Mouse (Mus musculus) neural tube, embryonic 15.5 days (tissue): ENCODE results near the gene Mettl23. TPM values are rescaled to one million over a fixed set of nuclear protein-coding genes. Genes with fewer than 3 reads are reported as not detected.
"Not testable (repeated sequence)": the region's sequence is repeated elsewhere in the genome, so short reads cannot be mapped to it uniquely, and the experiment has no call there.

Experiments
- ATAC-seq: fragments of 200-750 bp; cut with Nextera tagmentation; 2 replicates; pipeline ENCODE4 v1.8.0; 2017; ENCODE audit warnings: mild to moderate bottlenecking, moderate TSS enrichment, moderate library complexity; ENCODE audit not compliant: low FRiP score
- H3K27ac ChIP-seq: fragments of 300-500 bp; sonication (generic); replicated peaks from 2 replicates; pipeline ENCODE4 v1.5.1; 2015; ENCODE audit warnings: mild to moderate bottlenecking, inconsistent platforms
- H3K27me3 ChIP-seq: fragments of 300-500 bp; sonication (generic); replicated peaks from 2 replicates; pipeline ENCODE4 v1.6.1; 2015; ENCODE audit warnings: inconsistent platforms
- H3K36me3 ChIP-seq: fragments of 300-500 bp; sonication (generic); 2 replicates; pipeline ENCODE4 v1.6.1; 2015; ENCODE audit warnings: inconsistent platforms
- H3K4me1 ChIP-seq: fragments of 300-500 bp; sonication (generic); 2 replicates; pipeline ENCODE4 v1.6.1; 2015; ENCODE audit warnings: inconsistent platforms
- H3K4me2 ChIP-seq: fragments of 300-500 bp; sonication (generic); 2 replicates; pipeline ENCODE4 v1.6.1; 2015; ENCODE audit warnings: inconsistent platforms, mild to moderate bottlenecking, moderate library complexity
- H3K4me3 ChIP-seq: fragments of 300-500 bp; sonication (generic); replicated peaks from 2 replicates; pipeline ENCODE4 v1.5.1; 2015; ENCODE audit warnings: mild to moderate bottlenecking, inconsistent platforms
- H3K9ac ChIP-seq: fragments of 300-500 bp; sonication (generic); replicated peaks from 2 replicates; pipeline ENCODE4 v1.6.1; 2015; ENCODE audit warnings: mild to moderate bottlenecking, inconsistent platforms
- H3K9me3 ChIP-seq: fragments of 300-500 bp; sonication (generic); replicated peaks from 2 replicates; pipeline ENCODE4 v1.6.1; 2016; ENCODE audit warnings: inconsistent platforms
- WGBS: fragments of 180-500 bp; shearing (Covaris S2); methylation state at CpG from one replicate; pipeline ENCODE4 v1.1.7; 2015; ENCODE audit warnings: mixed read lengths; 5-methylcytosine and 5-hydroxymethylcytosine counted together
- polyA plus RNA-seq: library from polyadenylated mRNA; unstranded; fragments of >200 nt; fragmentation: Nextera tagmentation; extraction: Ambion mirVana; gene quantifications from 2 replicates; pipeline ENCODE4 v1.2.1, GENCODE M21; 2015

Mettl23 gene
- polyA plus RNA-seq, 1 experiment from 2014 or later: 64.7 TPM

- Histone ChIP-seq H3K9me3 (no peaks in the 10 kb centered on the region), H3K4me2 (no peak overlapping the region), H3K27me3 (no peaks in the 10 kb centered on the region), H3K4me3 (no peak overlapping the region), H3K36me3 (no peaks in the 10 kb centered on the region), H3K9ac (peak overlapping the region; percentile 23; the same call in 1 of the 2 replicates), H3K27ac (0 out of 2 replicates have a peak overlapping the region, but pooled peaks have one; percentile 23), H3K4me1 (peaks cover 58% of the 10 kb centered on the region)
- WGBS: 53% methylated on average over 13 of the region's 13 CpGs
- ATAC-seq: no peak
Observed at GRCm38 (mm10) chr11:116821057-116821940, 21.8 kb upstream of the Mettl23 start.

DNA sequence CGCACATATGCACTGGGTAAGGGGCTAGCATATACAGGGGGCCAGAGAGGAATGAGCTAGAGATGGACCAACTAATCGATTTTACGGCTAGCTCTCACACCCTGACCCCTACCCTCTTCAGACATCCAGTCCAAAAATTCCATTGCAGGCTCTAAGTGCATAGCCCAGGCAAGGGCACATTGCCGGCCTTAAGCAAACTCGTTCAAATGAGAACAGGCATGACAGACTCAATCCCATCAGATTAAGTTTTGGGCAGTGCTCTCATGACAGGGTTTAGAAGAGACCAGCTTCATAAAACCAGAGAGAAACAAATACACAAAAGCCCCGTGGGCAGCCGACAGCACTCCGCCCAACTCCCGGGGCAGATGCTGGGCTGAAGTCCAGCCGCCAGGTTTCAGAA lies 20.9 kb upstream of the Mettl23 start:
- 71% methylated on average over 10 of the region's 10 CpGs for WGBS
- Histone ChIP-seq H3K27ac (no peak overlapping the region), H3K4me2 (no peak overlapping the region), H3K4me1 (peaks cover 64% of the 10 kb centered on the region), H3K9me3 (no peaks in the 10 kb centered on the region), H3K27me3 (no peaks in the 10 kb centered on the region), H3K4me3 (no peak overlapping the region), H3K9ac (no peak overlapping the region), H3K36me3 (no peaks in the 10 kb centered on the region)
- no peak for ATAC-seq

DNA sequence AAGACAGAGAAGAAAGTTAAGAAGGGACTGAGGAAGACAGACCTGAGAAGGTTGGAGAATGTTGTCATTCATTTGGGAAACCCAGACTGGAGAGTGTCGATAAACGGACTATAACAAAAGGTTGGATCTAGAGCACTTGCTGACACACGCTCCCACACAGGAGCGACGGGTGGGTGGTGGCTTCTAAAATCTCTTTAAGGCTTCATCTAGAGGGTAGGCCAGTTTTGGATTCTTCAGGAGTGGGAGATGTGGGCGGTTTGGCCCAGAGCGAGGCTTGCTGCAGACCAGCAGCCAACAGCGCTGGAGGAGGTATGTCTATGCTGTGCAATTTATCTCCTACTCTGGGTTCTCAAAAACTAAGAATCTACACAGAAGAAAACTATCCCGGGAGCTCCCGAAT lies 20.5 kb upstream of the Mettl23 start:
- H3K27ac ChIP-seq: no peak overlapping the region
- WGBS: 91% methylated on average over 10 of the region's 10 CpGs
- H3K9me3 ChIP-seq: no peaks in the 10 kb centered on the region
- peaks cover 68% of the 10 kb centered on the region for H3K4me1 ChIP-seq
- H3K4me3 ChIP-seq: no peak overlapping the region
- no peak overlapping the region for H3K4me2 ChIP-seq
- no peaks in the 10 kb centered on the region for H3K36me3 ChIP-seq
- no peaks in the 10 kb centered on the region for H3K27me3 ChIP-seq
- no peak for ATAC-seq
- no peak overlapping the region for H3K9ac ChIP-seq

DNA sequence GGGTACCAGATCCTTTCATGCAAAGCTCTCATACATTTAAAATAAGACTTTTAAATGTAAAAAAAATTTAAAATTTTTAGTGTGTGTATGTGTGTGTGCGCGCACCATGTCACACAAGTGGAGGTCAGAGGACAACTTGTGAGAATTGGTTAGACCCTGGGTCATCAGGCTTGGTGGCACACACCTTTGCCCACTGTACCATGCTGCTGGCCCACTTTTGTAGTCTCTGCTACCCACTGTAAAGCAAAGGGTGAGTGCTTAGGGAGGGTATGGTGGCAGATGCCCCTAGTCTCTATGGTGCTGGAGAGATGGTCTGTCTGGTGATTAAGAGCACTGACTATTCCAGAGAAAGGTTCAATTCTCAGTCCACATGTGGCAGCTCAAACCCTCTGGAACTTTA lies 19.8 kb upstream of the Mettl23 start:
- H3K4me1 ChIP-seq: peaks cover 70% of the 10 kb centered on the region

GRCm38 (mm10) chr11:116823885-116824284 lies 19.2 kb upstream of the Mettl23 start:
- H3K4me1 ChIP-seq: peaks cover 67% of the 10 kb centered on the region
- H3K36me3 ChIP-seq, H3K27ac ChIP-seq, H3K27me3 ChIP-seq, H3K4me2 ChIP-seq, H3K9me3 ChIP-seq, ATAC-seq, H3K9ac ChIP-seq, H3K4me3 ChIP-seq: not testable (repeated sequence)
- WGBS: 97% methylated on average over 10 of the region's 10 CpGs

More for the DNA sequence above, 19.8 kb upstream of the Mettl23 start:
- no peak overlapping the region for H3K4me2 ChIP-seq
- H3K27me3 ChIP-seq: no peaks in the 10 kb centered on the region
- H3K9ac ChIP-seq: no peak overlapping the region
- no peaks in the 10 kb centered on the region for H3K36me3 ChIP-seq
- no peaks in the 10 kb centered on the region for H3K9me3 ChIP-seq
- ATAC-seq: no peak
- H3K27ac ChIP-seq: no peak overlapping the region
- H3K4me3 ChIP-seq: no peak overlapping the region
- WGBS: 100% methylated on average over 2 of the region's 2 CpGs

DNA sequence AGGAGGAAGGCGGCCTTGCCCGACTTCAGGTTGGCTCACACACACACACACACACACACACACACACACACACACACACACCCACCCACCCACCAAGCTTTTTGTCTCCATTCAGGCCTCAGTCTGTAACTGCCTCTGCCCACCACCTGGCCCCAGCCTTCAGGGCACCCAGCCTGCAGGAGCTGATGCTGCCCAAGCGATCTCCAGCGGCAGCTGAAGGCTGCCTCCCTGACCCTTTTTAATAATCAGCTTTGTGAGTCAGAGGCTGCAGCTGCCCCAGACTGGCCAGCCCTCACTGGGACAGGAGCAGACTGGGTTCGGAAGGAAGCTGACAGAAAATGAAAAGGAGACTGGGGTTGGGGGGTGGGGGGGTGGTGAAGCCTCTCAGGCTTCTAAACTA lies 17.8 kb upstream of the Mettl23 start:
- peak overlapping the region; percentile 14; the same call in 1 of the 2 replicates for H3K27ac ChIP-seq
- H3K36me3 ChIP-seq: no peaks in the 10 kb centered on the region
- peak overlapping the region; percentile 69 for H3K4me3 ChIP-seq
- WGBS: 22% methylated on average over 4 of the region's 5 CpGs
- H3K9ac ChIP-seq: peak overlapping the region; percentile 23; the same call in 1 of the 2 replicates
- H3K4me2 ChIP-seq: peak overlapping the region; percentile 90
- no peak for ATAC-seq
- H3K9me3 ChIP-seq: no peaks in the 10 kb centered on the region
- peaks cover 55% of the 10 kb centered on the region for H3K4me1 ChIP-seq
- no peaks in the 10 kb centered on the region for H3K27me3 ChIP-seq

- H3K36me3 ChIP-seq: peaks cover 9% of the 10 kb centered on the region
- no peaks in the 10 kb centered on the region for H3K9me3 ChIP-seq
- no peaks in the 10 kb centered on the region for H3K27me3 ChIP-seq
- peaks cover 43% of the 10 kb centered on the region for H3K4me1 ChIP-seq
- no peak for ATAC-seq
- peak overlapping the region; percentile 90 for H3K4me2 ChIP-seq
- peak overlapping the region; percentile 78 for H3K9ac ChIP-seq
- H3K27ac ChIP-seq: peak overlapping the region; percentile 80
- peak overlapping the region; percentile 69 for H3K4me3 ChIP-seq
- 9% methylated on average over 17 of the region's 17 CpGs for WGBS
Observed at GRCm38 (mm10) chr11:116826550-116827504, 16.3 kb upstream of the Mettl23 start.

GRCm38 (mm10) chr11:116827534-116828165 lies 15.4 kb upstream of the Mettl23 start, which contains the start of gene Mxra7:
Mxra7 (minus strand) TSS chr11:116828046.
- H3K4me2 ChIP-seq: peak within 1 kb of the TSS; percentile 90
- H3K9me3 ChIP-seq: no peaks in the 10 kb centered on the region
- H3K27me3 ChIP-seq: no peaks in the 10 kb centered on the region
- under 1% methylated on average over 70 of the region's 71 CpGs for WGBS
- peaks cover 40% of the 10 kb centered on the region for H3K4me1 ChIP-seq
- H3K9ac ChIP-seq: peak within 1 kb of the TSS; percentile 78
- peaks cover 10% of the 10 kb centered on the region for H3K36me3 ChIP-seq
- peak within 1 kb of the TSS; percentile 80 for H3K27ac ChIP-seq
- peak within 1 kb of the TSS; percentile 69 for H3K4me3 ChIP-seq
- ATAC-seq: peak; percentile 67

DNA sequence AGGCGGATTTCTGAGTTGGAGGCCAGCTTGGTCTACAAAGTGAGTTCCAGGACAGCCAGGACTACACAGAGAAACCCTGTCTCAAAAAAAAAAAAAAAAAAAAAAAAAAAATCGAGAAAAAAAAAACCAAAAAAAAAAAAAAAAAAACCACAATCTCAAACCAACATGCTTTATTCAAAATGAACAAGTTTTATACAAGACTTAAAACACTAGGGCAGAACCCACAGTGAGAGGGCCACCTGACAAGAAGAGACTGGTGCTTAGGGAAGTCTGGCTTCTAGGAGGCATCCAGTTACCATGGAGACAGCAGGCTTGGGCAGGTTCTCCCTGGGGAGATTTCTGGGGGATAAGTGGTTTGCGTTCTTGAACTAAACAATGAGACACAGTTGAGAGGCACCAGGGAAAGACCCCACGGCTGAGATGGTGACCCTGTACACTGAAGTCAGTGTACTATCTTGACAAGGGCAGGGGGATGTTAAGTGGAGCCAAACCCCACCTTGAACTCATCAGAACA lies 10.8 kb upstream of the Mettl23 start:
- Histone ChIP-seq H3K4me2 (no peak overlapping the region), H3K27ac (no peak overlapping the region; the same call in 1 of the 2 replicates), H3K27me3 (no peaks in the 10 kb centered on the region), H3K4me3 (no peak overlapping the region), H3K4me1 (peaks cover 19% of the 10 kb centered on the region), H3K36me3 (peaks cover 55% of the 10 kb centered on the region), H3K9ac (no peak overlapping the region), H3K9me3 (no peaks in the 10 kb centered on the region)
- WGBS: 32% methylated on average over 4 of the region's 4 CpGs
- no peak for ATAC-seq

- no peak overlapping the region for H3K4me2 ChIP-seq
- WGBS: 98% methylated on average over 1 of the region's 1 CpGs
- H3K27ac ChIP-seq: no peak overlapping the region
- ATAC-seq: no peak
- no peaks in the 10 kb centered on the region for H3K9me3 ChIP-seq
- no peak overlapping the region for H3K9ac ChIP-seq
- H3K27me3 ChIP-seq: no peaks in the 10 kb centered on the region
- peaks cover 81% of the 10 kb centered on the region for H3K36me3 ChIP-seq
- H3K4me3 ChIP-seq: no peak overlapping the region
- H3K4me1 ChIP-seq: peaks cover 18% of the 10 kb centered on the region
Observed at GRCm38 (mm10) chr11:116834954-116835353, 8.1 kb upstream of the Mettl23 start.

DNA sequence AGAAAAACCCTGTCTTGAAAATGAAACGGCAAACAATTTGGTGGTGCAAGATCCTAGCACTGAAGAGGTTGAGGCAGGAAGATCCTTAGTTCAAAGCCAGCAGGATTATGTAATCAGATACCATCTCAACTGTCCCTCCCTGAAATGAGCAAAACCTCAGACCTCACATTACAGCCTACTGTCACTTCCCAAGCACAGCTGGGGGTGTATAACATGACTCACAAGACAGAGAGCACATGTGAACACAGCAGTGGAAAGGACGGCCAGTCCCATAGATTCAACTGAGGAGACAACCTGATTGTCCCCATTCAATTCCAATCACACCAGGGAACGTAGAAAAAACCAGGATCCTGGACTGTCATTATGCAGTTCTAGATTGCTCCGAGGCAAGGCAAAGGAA lies 6.8 kb upstream of the Mettl23 start:
- ATAC-seq: no peak
- Histone ChIP-seq H3K27me3 (no peaks in the 10 kb centered on the region), H3K4me1 (peaks cover 31% of the 10 kb centered on the region), H3K36me3 (peaks cover 86% of the 10 kb centered on the region), H3K9me3 (no peaks in the 10 kb centered on the region), H3K4me2 (no peak overlapping the region), H3K27ac (no peak overlapping the region), H3K9ac (no peak overlapping the region), H3K4me3 (no peak overlapping the region)
- WGBS: 93% methylated on average over 4 of the region's 4 CpGs
